Mouse (Mus musculus) kidney, adult 8-10 months (tissue): ENCODE results near the gene Atrip.

Experiments
- DNase-seq, 2 experiments: peaks; one replicate each; pipeline ENCODE4 v3.0.0; 2022

The Atrip gene

GRCm38 (mm10) chr9:109056916-109057315 is 17.0 kb downstream of the Atrip start:
- DNase-seq = no peak

- no peak for DNase-seq
Measured at GRCm38 (mm10) chr9:109056081-109056690, 17.7 kb downstream of the Atrip start.

GRCm38 (mm10) chr9:109055271-109056030 is 18.5 kb downstream of the Atrip start:
- DNase-seq = no peak

- peak; percentile 67 to 76 for DNase-seq
Measured at GRCm38 (mm10) chr9:109054712-109055111, 19.2 kb downstream of the Atrip start.

GRCm38 (mm10) chr9:109053851-109054250 is 20.1 kb downstream of the Atrip start:
- DNase-seq = no peak

- no peak for DNase-seq
Measured at GRCm38 (mm10) chr9:109053366-109053765, 20.6 kb downstream of the Atrip start.

- DNase-seq = no peak
Measured at GRCm38 (mm10) chr9:109052490-109053260, 21.2 kb downstream of the Atrip start.

GRCm38 (mm10) chr9:109051651-109052489 is 22.1 kb downstream of the Atrip start:
- DNase-seq = no peak

- no peak for DNase-seq
Measured at GRCm38 (mm10) chr9:109051011-109051501, 22.9 kb downstream of the Atrip start.

- no peak for DNase-seq
Measured at GRCm38 (mm10) chr9:109050674-109050997, 23.3 kb downstream of the Atrip start.

- no peak for DNase-seq
Measured at GRCm38 (mm10) chr9:109049996-109050673, 23.8 kb downstream of the Atrip start.

GRCm38 (mm10) chr9:109049316-109049715 is 24.6 kb downstream of the Atrip start:
- no peak for DNase-seq

GRCm38 (mm10) chr9:109046306-109046705 is 27.6 kb downstream of the Atrip start:
- DNase-seq = peak; percentile 54 to 71

GRCm38 (mm10) chr9:109041351-109041750 is 32.6 kb downstream of the Atrip start:
- DNase-seq = no peak

- peak; percentile 25 to 55 for DNase-seq
Measured at GRCm38 (mm10) chr9:109040906-109041305, 33.0 kb downstream of the Atrip start.

GRCm38 (mm10) chr9:109040216-109040615 is 33.7 kb downstream of the Atrip start:
- peak; percentile 61 to 65 for DNase-seq

- no peak for DNase-seq
Measured at GRCm38 (mm10) chr9:109039681-109040080, 34.2 kb downstream of the Atrip start.

- DNase-seq = peak; percentile 66 to 68
Measured at GRCm38 (mm10) chr9:109038901-109039364, 35.0 kb downstream of the Atrip start.

GRCm38 (mm10) chr9:109038086-109038895 is 35.6 kb downstream of the Atrip start, which contains the start of gene Shisa5:
Gene Shisa5, plus strand, starts transcription at chr9:109038565.
- DNase-seq = peak; percentile 62 to 78

- no peak for DNase-seq
Measured at GRCm38 (mm10) chr9:109032435-109032834, 41.5 kb downstream of the Atrip start.

GRCm38 (mm10) chr9:109031686-109032085 is 42.2 kb downstream of the Atrip start:
- DNase-seq = no peak
